Mouse (Mus musculus): ENCODE measurements around the gene Creb1.
"Not testable (repeated sequence)": the region's sequence is repeated elsewhere in the genome, so short reads cannot be mapped to it uniquely, and the experiment has no call there.

The Creb1 gene

DNA sequence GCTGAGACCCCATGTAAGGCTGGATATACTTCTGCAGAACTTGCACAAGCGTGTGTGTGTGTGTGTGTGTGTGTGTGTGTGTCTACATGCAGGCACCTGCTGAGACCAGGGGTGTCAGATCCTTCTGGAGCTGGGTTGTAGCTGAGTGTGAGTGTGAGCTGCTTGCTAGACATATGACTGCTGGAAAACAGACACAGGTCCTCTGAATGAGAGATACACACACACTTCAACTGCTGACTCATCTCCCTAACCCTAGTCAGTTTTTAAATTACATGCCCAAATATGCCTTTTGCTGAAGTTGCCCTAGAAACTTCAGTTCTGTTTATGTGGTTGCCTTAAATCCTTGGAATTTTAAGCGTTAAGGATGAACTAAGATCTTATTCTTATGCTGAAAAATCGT, 13.6 kb downstream of the Creb1 start:
- DNase-seq: no peak

DNA sequence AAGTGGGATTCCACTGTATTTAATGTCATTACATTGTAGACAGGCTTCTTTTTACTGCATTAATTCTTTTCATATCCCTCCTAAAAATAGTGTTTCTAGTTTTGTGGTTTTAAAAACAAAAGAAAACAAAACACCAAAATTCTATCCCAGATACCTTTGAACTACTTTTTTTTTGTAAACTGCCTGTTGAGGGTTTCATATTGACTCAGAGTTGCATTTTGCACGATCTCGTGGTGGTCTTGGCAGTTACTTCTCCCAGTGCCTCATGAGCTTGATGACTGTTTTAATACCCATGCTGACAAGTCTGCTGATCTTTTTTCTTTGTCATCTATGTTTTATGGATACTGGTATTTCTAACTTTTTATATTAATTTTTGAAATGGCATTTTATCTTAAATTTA, 16.9 kb downstream of the Creb1 start:
- no peak for DNase-seq

DNA sequence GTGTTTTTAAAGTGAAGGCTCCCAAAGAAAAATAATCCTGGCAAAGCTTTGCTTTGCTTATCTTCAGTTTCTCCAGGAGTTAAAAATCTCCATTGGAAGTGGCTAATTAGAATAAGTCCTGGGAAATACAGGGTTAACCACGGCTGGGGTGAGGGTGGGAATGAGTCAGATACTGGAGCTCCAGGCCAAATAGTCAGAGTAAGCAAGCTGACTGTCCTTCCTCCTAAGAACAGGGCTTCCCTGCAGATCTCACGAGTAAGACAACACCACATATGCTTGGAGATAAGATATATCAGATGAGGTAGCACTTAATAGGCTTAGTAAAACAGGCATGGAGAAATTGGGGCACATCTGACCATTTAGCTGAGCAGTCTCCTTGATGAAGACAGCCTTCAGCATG, 19.5 kb downstream of the Creb1 start:
- no peak for DNase-seq

DNA sequence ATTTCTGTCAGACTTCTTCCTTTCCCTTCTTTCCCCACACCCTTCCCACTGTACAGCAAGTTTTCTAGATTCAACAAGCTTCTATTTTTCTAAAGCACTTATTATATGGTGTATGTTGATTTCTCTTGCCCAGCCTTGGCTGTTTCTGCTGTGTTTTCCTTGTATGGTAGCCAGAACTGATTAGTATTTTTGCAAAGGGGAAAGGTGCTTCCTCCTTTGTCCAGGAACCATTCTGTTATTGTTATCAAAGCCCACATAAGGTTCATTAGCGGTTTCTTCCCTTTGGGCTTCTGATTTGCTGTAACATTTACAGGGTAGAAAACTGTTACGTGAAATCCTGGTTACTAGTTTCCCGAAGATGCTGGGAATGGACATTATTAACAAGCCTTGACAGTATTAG, 27.7 kb downstream of the Creb1 start:
- no peak for DNase-seq

DNA sequence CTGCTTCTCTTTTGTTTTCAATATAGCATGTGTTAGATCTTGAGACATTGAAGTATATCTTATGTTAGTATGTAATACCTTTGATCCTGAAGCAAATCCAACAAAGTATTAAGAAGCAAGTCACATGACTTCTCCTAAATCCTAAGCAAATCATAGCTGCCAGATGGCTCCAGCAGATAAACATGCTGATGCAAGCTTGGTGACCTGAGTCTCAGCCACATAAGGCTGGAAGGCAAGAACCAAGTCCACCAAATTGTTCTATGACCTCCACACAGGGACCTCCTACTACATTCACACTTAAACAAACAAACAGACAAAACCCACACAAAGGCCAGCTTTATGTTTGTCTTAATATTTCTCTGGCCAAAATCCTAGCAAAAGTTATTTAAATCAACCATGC, 35.8 kb downstream of the Creb1 start:
- no peak for DNase-seq

DNA sequence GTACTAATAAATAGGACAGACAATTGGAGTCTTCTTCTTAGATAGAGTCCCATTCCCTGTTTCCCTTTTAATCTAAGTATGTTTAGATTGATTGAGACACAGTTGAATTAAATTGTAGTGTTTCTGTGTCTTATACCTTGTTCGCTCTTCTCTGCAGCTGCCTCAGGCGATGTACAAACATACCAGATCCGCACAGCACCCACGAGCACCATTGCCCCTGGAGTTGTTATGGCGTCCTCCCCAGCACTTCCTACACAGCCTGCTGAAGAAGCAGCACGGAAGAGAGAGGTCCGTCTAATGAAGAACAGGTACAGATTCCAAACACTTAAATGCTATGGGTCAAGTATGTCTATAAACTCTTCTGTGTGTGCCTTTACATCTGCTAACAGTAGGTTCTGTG, 43.6 kb downstream of the Creb1 start:
- no peak for DNase-seq

DNA sequence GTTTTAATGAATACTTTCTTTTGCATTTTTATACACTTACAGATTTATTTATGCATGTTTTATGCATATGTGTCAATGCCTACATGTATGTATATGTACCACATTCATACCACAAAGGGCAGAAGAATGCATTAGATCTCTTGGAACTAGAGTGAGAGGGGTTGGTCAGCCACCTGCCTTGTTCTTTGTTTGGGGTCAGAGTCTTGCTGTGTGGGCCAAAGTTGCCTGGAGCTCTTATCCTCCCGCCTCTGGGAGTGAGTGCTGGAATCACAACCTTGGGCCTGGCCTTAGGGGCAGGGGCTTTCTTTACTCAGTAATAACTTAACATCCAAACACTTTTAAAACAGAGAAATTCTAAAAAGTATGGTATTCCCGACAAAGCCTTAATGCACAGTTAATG, 44.3 kb downstream of the Creb1 start:
- no peak for DNase-seq

DNA sequence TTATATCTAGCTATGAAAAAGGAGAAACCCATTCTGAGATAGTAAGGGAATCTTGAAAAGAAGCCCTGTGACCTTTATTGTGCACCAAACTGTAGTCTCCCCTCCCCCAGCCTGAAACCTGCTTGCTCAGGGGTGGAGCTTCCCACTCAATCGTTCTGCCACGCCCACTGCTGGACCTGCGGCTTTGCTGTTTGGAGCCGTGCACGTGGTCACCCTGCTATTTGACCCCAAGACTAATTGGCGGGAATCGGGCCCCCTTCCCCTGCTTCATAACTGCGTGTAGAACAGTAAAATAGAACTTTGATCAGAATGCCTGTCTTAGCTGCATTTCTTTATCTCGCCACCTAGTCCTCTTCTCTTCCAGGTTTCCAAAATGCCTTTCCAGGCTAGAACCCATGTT, 45.5 kb downstream of the Creb1 start:
- DNase-seq: not testable (repeated sequence)

DNA sequence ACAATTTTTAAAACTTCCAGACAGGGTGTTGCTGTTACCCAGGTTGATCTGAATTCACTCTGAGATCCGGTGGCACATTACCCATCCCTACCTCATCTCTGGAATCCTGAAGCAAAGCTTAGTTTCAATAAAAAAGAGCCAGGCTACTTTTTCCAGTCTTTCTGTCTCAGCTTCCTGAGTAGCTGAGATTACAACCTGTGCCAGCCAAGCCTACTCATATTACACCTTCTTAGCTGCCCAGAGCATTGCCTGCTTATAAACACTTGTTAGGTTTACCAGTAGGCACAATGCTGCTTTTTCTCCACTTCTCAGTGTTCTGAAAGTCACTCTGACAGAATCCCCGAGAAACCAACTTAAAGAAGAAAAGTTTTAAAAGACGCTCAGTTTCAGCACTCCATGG, 46.4 kb downstream of the Creb1 start:
- DNase-seq: no peak

DNA sequence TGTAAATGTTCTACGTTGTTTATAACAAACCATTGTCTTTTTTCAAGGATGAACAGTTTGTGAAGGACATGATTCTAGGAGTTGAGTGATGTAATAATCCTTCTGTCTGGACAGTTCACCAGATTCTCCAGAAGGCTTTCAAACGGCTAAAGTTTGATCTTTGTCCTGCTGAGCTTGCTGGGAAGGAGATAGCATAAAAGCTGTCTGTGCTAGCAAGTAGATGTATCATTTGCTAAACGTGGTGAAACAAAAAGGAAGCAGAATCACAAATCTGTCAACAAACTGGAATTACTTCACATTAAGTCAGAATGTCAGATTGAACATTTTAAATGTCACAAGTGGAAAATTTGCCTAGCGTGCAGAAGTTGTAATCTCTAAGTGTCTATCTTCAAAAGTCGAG, 66.5 kb downstream of the Creb1 start:
- DNase-seq: no peak

DNA sequence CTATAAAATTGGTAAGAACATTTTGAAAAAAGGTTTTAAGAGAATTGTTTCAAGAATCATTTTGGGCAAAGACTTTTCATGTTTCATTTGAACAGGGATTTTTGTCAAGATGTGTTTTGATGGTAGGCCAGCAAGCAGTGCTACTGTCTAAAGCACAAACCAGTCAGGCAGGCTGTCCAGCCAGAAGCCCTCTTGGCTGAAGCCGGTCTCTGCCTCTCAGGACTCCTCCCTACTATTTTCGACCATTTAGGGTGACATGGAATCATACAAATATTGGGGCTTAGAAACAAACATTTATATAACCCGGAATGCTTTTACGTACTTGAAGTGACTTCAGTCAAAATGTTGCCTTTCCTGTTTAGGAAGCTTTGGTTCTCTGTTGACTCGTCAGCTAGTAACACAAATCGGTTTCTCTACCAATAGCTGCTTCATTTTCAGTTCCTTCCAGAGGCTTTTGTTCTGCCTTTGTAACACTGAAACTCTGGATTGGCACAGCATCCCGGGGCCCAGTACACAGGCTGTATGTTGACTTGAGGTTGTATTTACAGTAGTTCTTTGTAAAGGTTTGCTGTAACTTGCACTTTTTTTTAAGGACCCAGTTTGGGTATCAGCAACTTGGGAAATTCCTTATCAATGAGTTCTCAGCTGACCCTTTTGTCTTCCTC, 68.1 kb downstream of the Creb1 start:
- DNase-seq: no peak

DNA sequence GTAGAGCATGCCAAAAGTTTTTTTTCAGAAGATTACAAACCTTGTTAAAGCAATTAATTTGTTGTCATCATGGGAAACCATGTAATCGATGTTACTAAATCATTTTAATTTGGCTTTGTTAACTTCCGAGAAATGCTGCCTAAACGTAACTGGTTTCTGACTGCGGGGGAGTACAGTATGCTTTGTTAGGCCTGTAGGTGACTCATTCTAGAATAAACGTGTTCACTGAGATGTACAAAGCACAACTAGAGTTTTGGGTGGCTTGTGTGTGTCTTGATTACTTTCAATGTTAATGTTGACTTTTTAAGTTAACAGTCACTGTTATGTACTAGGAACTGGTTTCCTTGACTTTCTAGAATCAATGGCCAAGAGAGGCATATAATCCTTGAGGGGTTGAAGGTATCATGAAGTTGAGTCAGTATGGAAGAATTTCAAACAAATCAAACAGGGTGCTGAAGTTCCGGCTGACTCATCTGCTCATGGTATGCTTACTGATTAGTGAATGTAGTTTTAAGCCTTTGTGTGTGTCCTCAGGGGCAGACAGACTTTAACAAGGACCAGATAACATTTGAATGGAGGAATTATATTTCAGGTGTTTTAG, 68.9 kb downstream of the Creb1 start:
- DNase-seq: no peak

DNA sequence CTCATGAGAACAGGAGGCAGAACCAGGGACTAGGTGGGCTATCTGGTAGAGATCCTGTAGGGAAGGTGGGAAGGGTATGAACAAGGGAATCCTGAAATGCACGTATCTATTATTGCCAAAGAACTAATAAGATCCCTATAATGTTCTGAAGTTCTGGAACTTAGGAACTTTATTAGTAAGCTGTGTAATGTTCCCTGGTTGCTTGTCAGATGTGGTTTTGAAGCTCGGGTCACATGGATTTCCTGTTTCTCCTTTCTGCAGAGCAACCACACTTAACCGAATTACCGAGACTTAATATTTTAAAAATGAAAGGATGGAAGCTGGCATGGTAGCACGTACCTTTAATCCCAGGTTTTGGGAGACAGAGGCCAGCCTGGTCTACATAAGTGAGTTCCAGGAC, 70.9 kb downstream of the Creb1 start:
- no peak for DNase-seq

DNA sequence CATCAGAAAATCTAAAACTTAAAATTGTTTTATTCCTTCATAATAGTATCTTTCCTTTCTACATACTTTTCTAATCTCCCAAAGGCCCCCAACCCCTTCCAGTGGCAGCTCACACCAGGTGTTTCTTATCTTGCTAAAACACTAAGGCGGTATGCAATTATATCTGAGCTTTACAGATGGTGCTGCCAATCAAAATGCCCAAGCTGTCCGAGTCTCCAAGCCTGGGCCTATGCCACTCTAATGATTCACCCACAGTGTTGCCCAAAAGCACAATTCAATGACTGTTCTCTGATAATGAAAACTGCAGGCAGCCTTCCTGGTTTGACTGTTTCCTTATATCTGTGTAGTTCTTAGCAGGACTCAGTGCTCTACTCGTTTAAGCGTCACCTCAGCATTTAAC, 76.7 kb downstream of the Creb1 start:
- no peak for DNase-seq

DNA sequence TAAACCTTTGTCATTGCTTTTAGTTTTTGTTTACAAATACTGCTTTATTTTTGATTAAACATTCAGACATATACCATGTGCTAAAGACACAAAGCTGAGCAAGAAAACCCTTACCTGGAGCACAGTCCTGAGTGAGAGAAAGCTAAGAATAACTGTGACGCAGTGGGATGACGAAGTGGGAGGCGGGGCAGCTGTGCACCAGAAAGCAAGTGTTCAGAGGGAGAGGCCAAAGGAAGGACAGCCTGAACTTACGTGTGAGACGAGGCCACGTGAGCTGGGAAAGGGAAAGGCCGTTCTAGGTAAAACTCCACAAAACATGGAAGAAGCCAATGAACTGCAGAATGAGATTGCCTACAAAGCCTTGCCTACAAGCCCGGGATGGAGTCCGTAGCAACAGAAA, 77.5 kb downstream of the Creb1 start:
- no peak for DNase-seq

DNA sequence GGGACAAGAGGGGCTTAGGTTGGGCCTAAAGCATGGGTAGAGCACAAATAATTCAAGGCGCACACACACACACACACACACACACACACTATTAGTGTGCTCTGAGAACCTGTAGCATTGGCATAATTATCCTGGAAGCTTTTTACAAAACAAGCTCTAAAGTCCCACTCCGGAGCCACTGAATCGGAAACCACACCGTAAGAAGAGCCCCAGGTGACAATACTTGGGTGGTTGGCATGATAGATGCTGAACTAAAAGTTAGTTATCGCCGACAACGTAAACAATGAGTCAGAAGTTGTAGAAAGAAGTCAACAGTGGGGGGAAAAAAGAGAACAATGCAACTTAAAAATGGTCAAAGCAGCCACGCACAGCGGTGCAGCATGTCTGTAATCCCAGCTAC, 81.9 kb downstream of the Creb1 start:
- no peak for DNase-seq

DNA sequence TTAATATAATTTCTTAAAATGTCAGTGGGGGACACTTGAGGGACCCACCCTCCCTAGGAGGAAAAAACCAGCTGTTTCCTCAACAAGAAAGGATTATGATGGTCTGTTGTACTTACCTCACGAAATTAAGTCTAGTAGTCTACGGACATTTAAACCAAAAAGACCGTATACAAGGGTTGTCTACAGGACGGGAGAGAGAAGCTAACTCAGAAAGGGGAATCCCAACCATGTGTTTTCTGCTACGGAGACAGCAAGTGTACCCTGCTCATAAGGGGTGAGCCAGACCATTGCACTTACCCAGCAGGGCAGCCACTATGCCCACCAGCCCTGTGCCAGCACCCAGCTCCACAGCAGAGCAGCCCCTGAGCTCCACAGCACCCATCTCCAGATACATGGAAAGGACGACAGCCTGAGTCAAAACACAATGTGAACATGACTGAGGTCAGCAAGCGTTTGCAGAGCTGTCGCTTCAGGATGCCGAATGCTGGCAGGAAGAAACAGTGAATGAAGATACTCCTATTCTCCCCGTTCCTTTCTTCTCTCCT, 82.4 kb downstream of the Creb1 start:
- DNase-seq: no peak

DNA sequence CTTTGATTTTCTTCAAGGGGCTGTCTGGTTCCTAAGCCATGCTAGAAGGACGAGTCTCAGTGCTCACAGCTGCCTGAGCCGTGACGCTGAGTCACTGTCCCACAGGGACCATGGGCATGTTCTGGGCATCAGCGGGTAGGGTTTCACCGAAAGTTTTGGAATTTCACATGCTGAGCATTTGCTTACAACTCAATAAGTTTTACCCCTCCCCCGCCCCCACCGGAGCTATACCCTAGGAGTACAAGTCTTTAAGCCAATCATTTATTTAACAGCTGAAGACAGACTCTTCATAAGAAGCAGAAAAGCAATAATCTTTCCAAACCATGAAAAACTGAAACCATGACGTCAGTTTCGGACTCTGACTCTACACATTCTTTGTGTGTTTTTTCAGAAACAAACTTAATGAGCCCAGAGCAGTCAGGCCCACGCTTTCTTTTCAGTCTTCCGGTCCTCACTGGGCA, 83.1 kb downstream of the Creb1 start:
- DNase-seq: no peak

DNA sequence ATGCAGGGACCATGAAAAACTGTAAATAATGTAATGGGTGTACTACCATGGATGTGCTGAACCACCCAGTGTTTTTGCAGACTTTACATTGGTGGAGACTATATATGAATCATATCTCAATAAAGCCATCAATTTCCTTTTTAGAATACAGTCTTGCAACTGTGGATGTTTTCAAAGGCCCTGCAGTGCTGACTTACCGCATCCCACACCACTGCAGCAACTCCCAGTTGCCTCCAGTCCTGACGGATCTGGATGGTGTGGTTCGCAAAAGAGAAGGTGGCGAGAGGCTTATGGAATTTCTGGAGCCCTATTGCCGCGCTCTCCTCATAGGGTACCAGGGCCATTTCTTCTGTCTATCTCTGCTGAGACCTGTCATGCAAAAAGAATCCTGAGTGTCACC, 83.6 kb downstream of the Creb1 start:
- DNase-seq: no peak

DNA sequence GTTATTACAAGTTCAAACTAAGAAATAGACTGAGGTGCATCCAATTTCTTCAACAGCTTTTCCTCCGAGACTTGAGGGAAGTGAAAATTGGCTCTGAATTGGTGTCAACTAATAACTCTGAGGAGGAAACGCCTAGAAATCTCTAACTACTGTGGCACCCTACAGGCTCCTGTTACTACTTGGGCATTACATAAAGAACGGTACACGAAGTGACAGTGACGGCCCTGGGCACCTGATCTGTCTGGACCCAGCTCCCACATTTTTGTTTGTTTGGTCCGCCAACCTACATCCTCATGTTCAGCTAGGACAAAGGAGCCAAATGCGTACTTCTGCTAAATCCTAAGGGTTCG, 84.1 kb downstream of the Creb1 start:
- no peak for DNase-seq

DNA sequence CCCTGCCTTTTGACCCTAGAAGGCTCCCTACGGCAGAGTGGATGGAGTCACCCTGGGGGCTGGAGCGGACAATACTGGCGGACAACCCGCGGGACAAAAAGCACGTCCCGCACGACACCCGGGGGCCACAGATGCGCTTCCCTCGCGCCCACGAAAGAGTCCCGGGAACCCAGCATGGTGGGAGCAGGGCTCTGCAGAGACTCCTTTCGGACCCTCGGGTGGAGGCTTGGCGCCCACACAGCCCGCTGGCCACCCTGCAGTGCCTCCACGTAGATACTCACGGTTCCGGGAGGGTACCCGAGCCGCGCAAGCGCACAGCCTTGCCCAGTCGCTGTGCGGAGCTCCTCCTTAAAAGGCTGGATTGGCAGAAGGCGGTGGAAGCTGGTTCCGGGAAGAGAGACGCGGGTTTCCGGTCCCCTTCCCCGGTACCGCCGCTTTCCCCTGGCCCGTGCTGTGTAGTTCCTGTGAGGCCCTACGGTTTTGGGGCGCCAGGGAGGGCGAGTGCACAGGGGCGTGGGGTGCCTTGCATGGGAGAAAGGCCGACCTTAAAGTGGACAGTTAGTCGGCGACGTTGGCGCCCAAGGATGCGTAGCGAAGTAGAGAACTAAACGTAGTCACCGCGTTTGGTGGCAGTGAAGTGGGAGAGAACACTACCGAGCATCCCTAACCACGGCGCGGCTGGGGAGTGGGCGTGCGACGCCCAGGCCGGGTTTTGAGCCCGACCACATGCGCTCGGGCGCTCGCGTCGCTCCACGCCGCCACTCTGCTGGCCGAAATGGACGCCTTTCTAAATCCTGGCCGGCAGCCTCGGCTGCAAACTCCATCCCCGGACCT, 84.7 kb downstream of the Creb1 start, which contains the start of gene Mettl21a:
Gene Mettl21a (minus strand): TSS at position 362 of the 834 bp plus-strand sequence.
- DNase-seq: peak; percentile 95

DNA sequence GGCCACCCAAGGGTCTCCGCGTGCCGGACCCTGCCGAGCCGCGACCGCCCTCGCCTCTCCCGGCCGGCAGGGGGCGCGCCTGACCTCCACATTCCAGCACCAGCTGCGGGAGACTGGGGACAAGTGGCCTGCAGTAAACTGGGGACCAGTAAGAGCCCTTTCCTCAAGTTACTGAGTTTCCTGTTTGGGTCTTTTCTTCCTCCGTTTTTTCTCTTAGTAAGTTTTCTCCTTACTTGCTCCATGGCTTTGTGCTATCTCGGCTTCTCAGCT, 85.2 kb downstream of the Creb1 start:
- DNase-seq: peak; percentile 93

DNA sequence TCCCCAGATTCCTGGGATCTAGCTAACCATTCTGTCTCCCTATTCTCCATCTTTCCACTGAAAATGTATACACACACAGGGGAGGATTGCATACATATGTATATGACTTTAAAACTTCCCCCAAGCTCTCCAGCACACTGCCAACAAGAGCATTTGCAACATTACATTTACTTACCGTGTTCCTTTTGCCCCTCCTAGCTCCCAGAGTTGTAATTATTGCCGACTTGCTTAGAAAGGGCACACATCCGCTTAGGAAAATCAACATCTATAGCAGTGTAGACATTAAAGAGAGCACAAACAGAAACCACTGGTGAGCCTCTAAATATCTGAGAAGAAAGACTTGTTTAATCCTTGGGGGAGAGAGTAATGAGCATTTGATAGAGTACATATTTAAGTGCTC, 85.8 kb downstream of the Creb1 start:
- DNase-seq: no peak

DNA sequence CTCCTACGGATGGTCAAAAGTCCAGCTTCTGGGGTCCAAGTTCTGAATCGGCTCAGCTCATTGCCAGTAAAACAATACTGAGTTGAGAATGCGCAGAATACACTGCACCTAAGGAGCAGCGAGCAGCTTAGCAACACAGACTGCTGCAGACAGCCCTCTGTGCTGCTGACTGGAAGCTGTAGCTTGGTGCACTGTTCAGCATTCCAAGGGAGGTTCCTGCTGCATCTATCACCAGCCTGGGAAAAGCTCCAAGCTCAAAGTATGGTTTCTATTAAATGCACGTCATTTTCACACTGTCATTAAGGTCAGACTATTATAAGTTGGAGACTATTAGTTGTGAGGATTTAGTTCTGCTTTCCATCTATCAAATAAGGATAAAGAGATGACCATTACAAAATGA, 88.7 kb downstream of the Creb1 start:
- no peak for DNase-seq

Data from kidney, postnatal 10 days (tissue).